Mouse (Mus musculus): ENCODE measurements around the gene Ptprm.

DNA sequence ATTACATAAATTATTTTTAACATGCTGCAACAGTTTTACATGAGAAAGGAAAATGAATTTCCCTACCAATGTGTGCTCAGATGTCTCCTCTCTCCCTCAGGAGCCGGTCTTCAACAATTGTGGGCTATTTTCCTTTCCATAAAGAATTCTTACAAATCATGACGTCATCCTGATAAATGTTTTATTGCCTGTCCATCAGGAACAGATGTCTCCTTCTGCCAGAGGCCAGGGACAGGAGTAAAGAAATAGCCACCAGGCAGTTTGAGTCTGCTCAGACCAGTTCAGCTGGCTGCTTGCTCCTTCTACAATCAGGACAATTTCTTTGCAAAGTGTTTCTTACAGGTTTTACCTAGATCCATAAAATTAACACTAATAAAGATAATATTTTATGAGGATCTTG, 357.4 kb downstream of the Ptprm start:
- TF ChIP-seq TBP (IDR thresholded peaks at IDR 0.05; ENCODE audit: low read depth, low read length) (no peak), POLR2A (IDR thresholded peaks at IDR 0.05; ENCODE audit: control insufficient read depth in 1 of 2, insufficient read depth in 1 of 2, low read depth in 1 of 2, low read length in 2 of 2, poor library complexity in 1 of 2) (no peak)
